Mouse (Mus musculus): ENCODE results near the gene Esp8.

DNA sequence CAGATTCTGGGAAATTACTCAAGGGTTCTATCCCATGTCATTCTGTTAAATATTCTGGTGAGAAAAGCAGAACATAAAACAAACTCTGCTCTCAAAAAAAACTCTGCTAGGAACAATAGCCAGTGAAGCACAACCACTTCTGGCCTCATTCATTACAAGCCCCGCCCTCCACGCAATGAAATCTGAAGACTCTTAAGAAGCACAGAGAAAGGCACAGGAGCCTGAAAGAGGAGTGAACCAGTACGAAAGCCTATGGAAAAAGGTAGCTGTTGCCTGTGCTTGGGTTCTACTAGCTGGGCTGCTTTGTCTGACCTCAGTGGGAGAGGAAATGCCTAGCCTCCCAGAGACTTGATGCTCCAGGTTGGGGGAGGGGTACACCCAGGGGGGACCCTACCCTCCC is at the start of gene Esp8:
- TF ChIP-seq CTCF (IDR thresholded peaks at IDR 0.05; ENCODE audit: low read depth) (no peak), EP300 (IDR thresholded peaks at IDR 0.05; ENCODE audit: low read depth) (no peak)

All from heart, postnatal 0 days (tissue).